Mouse (Mus musculus) small intestine, adult 2 months (tissue): ENCODE measurements around the gene Sumf1.

Source experiments
- CTCF ChIP-seq: fragments of 200-500 bp; IDR thresholded peaks from 2 replicates; pipeline ENCODE4 v1.5.1; 2012; ENCODE audit warnings: low read depth, mild to moderate bottlenecking, control low read depth, inconsistent platforms, low read length, moderate library complexity, mixed read lengths; ENCODE audit not compliant: insufficient replicate concordance, insufficient read length; ENCODE audit errors: extremely low read depth
- POLR2A ChIP-seq: fragments of 200-500 bp; IDR thresholded peaks from 2 replicates; pipeline ENCODE4 v1.6.1; 2012; ENCODE audit warnings: low read depth, mild to moderate bottlenecking, control low read depth, inconsistent platforms, low read length, moderate library complexity

GRCm38 (mm10) chr6:108198286-108198685 is 12.9 kb upstream of the Sumf1 start:
- TF ChIP-seq POLR2A = no peak
- TF ChIP-seq CTCF = no peak
